Mouse (Mus musculus): Measurements from ENCODE around the gene Ints11. TPM values are rescaled to one million over a fixed set of nuclear protein-coding genes. Genes with fewer than 3 reads are reported as not detected.

Gene Ints11
- 10 to 100 TPM; 32.4 to 38.0 TPM for total RNA-seq (2023)

DNA sequence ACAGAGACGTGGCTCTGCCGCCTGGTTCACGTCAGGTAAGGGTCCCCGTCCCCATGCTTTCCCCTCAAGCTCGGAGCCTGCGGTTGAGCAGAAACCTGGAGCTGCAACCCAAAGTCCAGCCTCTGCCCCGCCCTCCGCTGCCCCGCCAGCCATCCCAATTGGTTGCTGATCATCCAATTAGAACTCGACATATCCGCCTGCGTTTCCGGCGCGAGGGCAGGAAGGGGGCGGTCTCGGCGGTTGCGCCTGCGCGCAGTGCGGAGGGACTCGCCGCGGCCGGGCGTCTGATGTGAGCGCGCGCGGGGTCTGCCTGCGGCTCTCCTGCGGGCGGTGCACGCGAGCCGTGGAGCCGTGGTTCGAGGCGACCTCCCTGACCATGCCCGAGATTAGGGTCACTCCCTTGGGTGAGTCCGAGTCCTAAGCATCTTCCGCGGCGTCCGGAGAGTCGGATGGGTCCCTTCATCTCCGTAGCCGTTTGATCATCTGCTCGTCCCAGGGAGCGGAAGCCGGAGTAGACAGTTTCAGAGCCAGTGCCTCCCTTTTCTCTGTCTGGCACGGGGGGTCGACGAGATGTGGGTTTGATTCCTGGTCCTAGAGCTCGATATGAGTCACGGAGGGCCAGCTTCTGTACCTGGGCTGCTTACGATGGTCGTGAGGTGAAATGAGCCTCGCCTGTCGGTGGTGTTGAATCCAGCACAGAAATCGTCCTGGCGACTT lies at the start of gene Ints11, which contains the start of gene Cptp:
Gene Ints11 (plus strand): TSS at position 230 of the 717 bp plus-strand sequence.
Gene Cptp (minus strand): TSS at position 124 of the 717 bp plus-strand sequence.

DNA sequence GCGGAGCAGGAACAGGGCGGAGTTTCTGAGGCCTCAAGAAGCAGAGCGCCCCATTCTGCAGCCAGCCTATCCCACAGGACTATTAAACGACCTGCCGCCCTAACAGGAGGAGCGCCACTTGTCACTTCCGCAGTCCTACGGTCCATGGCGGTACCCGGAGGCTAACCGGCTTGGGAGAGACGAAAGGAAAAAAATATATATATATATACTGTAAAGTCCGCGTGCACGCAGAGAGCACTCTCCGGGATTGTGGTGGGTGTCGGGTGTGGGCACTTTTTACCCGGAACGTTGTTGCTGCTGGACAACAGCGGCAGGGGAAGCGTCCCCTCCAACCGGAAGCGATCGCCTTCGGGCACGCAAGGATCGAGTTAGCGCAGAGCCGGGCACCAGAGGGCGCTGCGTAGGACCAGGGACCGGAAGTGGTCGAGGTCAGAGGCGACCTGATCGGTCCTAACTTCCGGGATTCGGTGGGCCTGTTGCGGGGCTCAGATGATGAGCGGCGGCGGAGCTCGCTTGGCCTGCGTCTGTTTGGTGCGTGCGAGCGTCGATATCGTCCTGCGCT lies 38.1 kb upstream of the Ints11 start, which contains the start of gene Aurkaip1:
Gene Aurkaip1 (plus strand): TSS at position 68 of the 562 bp plus-strand sequence.

DNA sequence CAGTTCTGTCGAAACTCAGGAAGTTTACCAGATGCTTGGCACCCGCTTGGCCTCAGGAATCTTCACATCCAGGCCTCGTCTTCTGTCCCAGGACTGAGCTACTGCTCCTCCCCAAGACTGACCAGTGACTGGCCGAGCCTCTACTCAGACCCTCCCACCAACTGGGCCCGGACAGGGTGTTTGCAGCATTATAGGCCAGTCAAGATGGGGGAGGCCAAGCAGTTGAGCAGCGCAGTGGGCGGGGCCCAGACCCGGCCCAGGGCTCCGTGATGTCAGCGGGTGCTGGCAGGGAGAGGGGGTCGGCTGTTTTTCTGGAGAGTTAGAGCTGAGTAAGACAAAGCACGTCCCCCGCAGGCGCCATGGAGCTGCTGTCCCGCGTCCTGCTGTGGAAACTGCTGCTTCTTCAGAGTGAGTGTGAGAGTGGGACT lies 29.8 kb upstream of the Ints11 start, which contains the start of gene Mxra8:
Gene Mxra8 (plus strand): TSS at position 198 of the 428 bp plus-strand sequence.

DNA sequence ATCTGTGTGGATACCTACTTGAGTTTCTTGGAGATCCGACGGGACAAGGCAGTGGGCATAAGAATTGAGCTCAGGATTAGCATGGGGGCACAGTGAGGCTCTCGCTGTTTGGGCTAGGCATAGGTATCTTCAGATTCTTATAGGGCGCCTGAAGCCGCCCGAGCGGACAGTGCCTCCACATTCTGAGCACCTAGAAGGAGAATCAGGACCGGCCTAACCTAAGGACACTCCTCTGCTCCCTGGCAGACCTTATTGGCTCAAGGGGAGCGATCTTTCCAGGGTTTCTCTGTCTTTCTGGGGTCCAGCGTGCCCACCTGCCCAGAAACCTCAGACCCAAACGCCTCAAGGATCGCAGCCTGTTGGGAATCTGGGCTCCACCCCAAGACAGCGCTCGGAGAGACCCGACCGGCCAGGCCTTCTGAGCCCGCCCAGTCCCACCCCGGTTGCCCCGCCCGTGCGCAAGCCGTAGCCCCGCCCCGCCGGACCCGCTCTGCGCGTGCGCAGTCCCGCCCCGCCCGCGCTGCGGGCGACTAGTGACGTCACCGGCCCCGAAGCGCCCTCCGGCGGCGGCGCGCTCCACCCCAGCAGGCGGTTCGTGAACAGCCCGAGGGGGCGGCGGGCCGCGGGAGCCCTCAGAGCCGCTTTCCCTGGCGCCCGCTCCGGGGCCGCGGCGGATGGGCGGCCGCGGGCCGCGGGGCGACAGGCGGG lies 22.3 kb upstream of the Ints11 start, which contains the start of gene Dvl1:
Gene Dvl1 (plus strand): TSS at position 532 of the 708 bp plus-strand sequence.

GRCm38 (mm10) chr4:155863001-155863400 lies 6.3 kb upstream of the Ints11 start, which contains the start of gene Tas1r3:
Tas1r3 (minus strand) TSS chr4:155863362.

DNA sequence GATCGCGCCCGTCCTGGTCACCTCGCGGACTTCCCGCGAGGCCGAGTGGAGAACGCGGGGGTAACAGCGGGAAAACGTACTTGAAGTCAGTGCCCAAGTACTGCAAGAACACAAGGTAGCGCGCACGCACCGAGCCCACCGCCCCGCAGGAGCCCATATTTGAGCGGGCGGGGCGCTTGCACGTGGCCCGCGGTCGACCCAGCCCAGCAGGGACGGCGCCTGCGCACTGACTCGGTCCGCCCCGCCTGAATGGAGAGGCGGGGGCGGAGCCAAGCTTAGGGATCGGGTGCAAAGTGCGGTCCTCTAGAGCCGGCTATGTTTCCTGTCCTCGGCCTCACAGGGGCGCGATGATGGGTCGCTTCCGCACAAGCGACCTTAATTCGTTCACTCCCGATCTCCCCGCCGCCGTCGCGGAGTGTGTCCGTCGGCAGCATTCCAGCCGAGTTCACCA lies 22.2 kb downstream of the Ints11 start, which contains the start of the genes Pusl1 and Acap3:
Gene Pusl1 (minus strand): TSS at position 231 of the 451 bp plus-strand sequence.
Gene Acap3 (plus strand): TSS at position 272 of the 451 bp plus-strand sequence.

Other genes with a start within 250 kb of the Ints11 start
- 100 to 1,000 TPM in 1 of 2 experiments, 10 to 100 TPM in 1; 95.9 to 117 TPM for gene Cdk11b, start 244.7 kb upstream of the Ints11 start, total RNA-seq (2023)
- not detected for gene Gm10563, start 224.1 kb upstream of the Ints11 start, total RNA-seq (2023)
- under 1 TPM in 1 of 2 experiments, not detected in 1; 0.36 TPM for gene Mmp23, start 216.2 kb upstream of the Ints11 start, total RNA-seq (2023)
- 10 to 100 TPM; 39.5 to 42.6 TPM for gene Mib2, start 200.3 kb upstream of the Ints11 start, total RNA-seq (2023)
- 1 to 10 TPM; 2.2 to 2.7 TPM for gene Fndc10, start 175.2 kb upstream of the Ints11 start, total RNA-seq (2023)
- gene Ssu72, start 164.7 kb upstream of the Ints11 start, total RNA-seq (2023) = 10 to 100 TPM; 73.7 to 74.0 TPM
- 1 to 10 TPM in 1 of 2 experiments, under 1 TPM in 1; 0.88 to 1.4 TPM for gene Tmem240, start 134.7 kb upstream of the Ints11 start, total RNA-seq (2023)
- gene Atad3a, start 108.5 kb upstream of the Ints11 start, total RNA-seq (2023) = 10 to 100 TPM; 24.2 to 24.6 TPM
- gene Vwa1, start 94.8 kb upstream of the Ints11 start, total RNA-seq (2023) = under 1 TPM in 1 of 2 experiments, not detected in 1; 0.21 TPM
- not detected for gene Tmem88b, start 83.7 kb upstream of the Ints11 start, total RNA-seq (2023)
- gene Ankrd65, start 79.1 kb upstream of the Ints11 start, total RNA-seq (2023) = not detected
- 10 to 100 TPM; 51.0 to 54.8 TPM for gene Mrpl20, start 66.7 kb upstream of the Ints11 start, total RNA-seq (2023)
- 100 to 1,000 TPM; 158 to 164 TPM for gene Ccnl2, start 57.1 kb upstream of the Ints11 start, total RNA-seq (2023)
- 10 to 100 TPM; 58.6 to 66.6 TPM for gene Aurkaip1, start 38.3 kb upstream of the Ints11 start, total RNA-seq (2023)
- 1 to 10 TPM in 1 of 2 experiments, under 1 TPM in 1; 0.50 to 1.3 TPM for gene Mxra8, start 29.9 kb upstream of the Ints11 start, total RNA-seq (2023)
- 10 to 100 TPM; 41.4 to 45.3 TPM for gene Dvl1, start 22.1 kb upstream of the Ints11 start, total RNA-seq (2023)
- gene Tas1r3, start 6.2 kb upstream of the Ints11 start, total RNA-seq (2023) = under 1 TPM; 0.58 to 0.84 TPM
- gene Cptp, start 106 bp upstream of the Ints11 start, total RNA-seq (2023) = 10 to 100 TPM in 1 of 2 experiments, 1 to 10 TPM in 1; 7.6 to 15.4 TPM
- gene Pusl1, start 22.2 kb downstream of the Ints11 start, total RNA-seq (2023) = 10 to 100 TPM; 23.1 to 25.2 TPM
- 10 to 100 TPM; 57.8 to 64.3 TPM for gene Acap3, start 22.3 kb downstream of the Ints11 start, total RNA-seq (2023)
- gene Ube2j2, start 74.3 kb downstream of the Ints11 start, total RNA-seq (2023) = 100 to 1,000 TPM; 105 to 114 TPM
- 1 to 10 TPM; 2.9 to 9.5 TPM for gene C1qtnf12, start 92.8 kb downstream of the Ints11 start, total RNA-seq (2023)
- gene B3galt6, start 123.1 kb downstream of the Ints11 start, total RNA-seq (2023) = 1 to 10 TPM; 1.7 to 2.4 TPM
- 100 to 1,000 TPM; 142 to 157 TPM for gene Sdf4, start 123.3 kb downstream of the Ints11 start, total RNA-seq (2023)
- 1 to 10 TPM; 1.5 to 2.2 TPM for gene Tnfrsf4, start 144.3 kb downstream of the Ints11 start, total RNA-seq (2023)
- gene Tnfrsf18, start 156.6 kb downstream of the Ints11 start, total RNA-seq (2023) = 1 to 10 TPM; 2.7 to 3.6 TPM
- not detected for gene Ttll10, start 189.9 kb downstream of the Ints11 start, total RNA-seq (2023)
- gene 9430015G10Rik, start 240.4 kb downstream of the Ints11 start, total RNA-seq (2023) = 10 to 100 TPM; 14.0 to 16.8 TPM